9 mouse cellular contexts compared by ENCODE assay signal in genomic region chr8:120251411-120252035, GRCm38 (mm10). TPM values are rescaled to one million over a fixed set of nuclear protein-coding genes. Genes with fewer than 3 reads are reported as not detected.
DNase-seq lines count a peak whose midpoint lies in the region; ATAC-seq and TF ChIP-seq lines count a peak whose summit lies in the region.
"Had no signal": no experiment of that assay in that cellular context is flagged by ENCODE, and none has a peak within 500 bp of the region (broad histone marks: within the 10 kb centered on the region; RNA-seq: fewer than 3 reads in every experiment).

No protein-coding gene starts in this region.

- no peak overlapping the region for H3K4me2 ChIP-seq in heart, embryonic 12.5 days
- peak overlapping the region; percentile 46 for H3K4me2 ChIP-seq in lung, embryonic 14.5 days
- H3K4me2 ChIP-seq in liver, embryonic 11.5 days: no peak overlapping the region

- H3K27ac ChIP-seq in heart, embryonic 12.5 days (ENCODE audit: poor library complexity, severe bottlenecking): no peak overlapping the region
- H3K27ac ChIP-seq in lung, embryonic 14.5 days (ENCODE audit: low read depth): peak overlapping the region; percentile 80
- H3K27ac ChIP-seq in small intestine, adult 2 months (ENCODE audit: insufficient read depth, low read depth, low read length): peak overlapping the region; percentile 42
- H3K27ac ChIP-seq in liver, embryonic 11.5 days (ENCODE audit: low read depth, low read length): no peak overlapping the region

- no peak for TF ChIP-seq POLR2A in small intestine, adult 2 months (IDR thresholded peaks at IDR 0.05; ENCODE audit: low read depth, low read length)

- intact Hi-C loops in left cerebral cortex, postnatal 36 days (cut with DNase I): no loop called here

- no peak for TF ChIP-seq CTCF in lung, embryonic 14.5 days (IDR thresholded peaks at IDR 0.05; ENCODE audit: low read depth)
- no peak for TF ChIP-seq CTCF in small intestine, adult 2 months (IDR thresholded peaks at IDR 0.05; ENCODE audit: extremely low read depth, insufficient read length, insufficient replicate concordance, low read depth, low read length)

- H3K4me3 ChIP-seq in heart, embryonic 12.5 days: no peak overlapping the region
- no peak overlapping the region for H3K4me3 ChIP-seq in lung, embryonic 14.5 days (ENCODE audit: low read depth, low read length)
- H3K4me3 ChIP-seq in small intestine, adult 2 months (ENCODE audit: low read depth, low read length): no peak overlapping the region
- H3K4me3 ChIP-seq in liver, embryonic 11.5 days (ENCODE audit: low read depth, low read length): no peak overlapping the region

- ATAC-seq in heart, embryonic 12.5 days (ENCODE audit: insufficient number of reproducible peaks, low FRiP score): no peak
- ATAC-seq in lung, embryonic 14.5 days (ENCODE audit: insufficient read depth): peak; percentile 90
- ATAC-seq in liver, embryonic 11.5 days (replicated peaks; ENCODE audit: low FRiP score): no peak

- H3K36me3 ChIP-seq in heart, embryonic 12.5 days: no peaks in the 10 kb centered on the region
- H3K36me3 ChIP-seq in lung, embryonic 14.5 days (ENCODE audit: insufficient read depth): no peaks in the 10 kb centered on the region
- no peaks in the 10 kb centered on the region for H3K36me3 ChIP-seq in small intestine, adult 2 months (ENCODE audit: control insufficient read depth, insufficient read depth, low read length)
- H3K36me3 ChIP-seq in liver, embryonic 11.5 days (ENCODE audit: control insufficient read depth, insufficient read depth, low read length): no peaks in the 10 kb centered on the region

- DNase-seq in left cerebral cortex, postnatal 36 days (ENCODE audit: low spot score in 2 of 2): peak; percentile 57 to 60
- DNase-seq in left cerebral cortex, adult 9 months (ENCODE audit: low spot score in 2 of 2): no peak
- peak; percentile 94 for DNase-seq in lung, embryonic 14.5 days
- no peak for DNase-seq in layer of hippocampus, adult 11-12 months (ENCODE audit: low spot score)
- DNase-seq in c-Kit-positive CD71-positive TER-119-positive erythroid progenitor cells, embryonic 14.5 days (ENCODE audit: low spot score): no peak
- DNase-seq in liver, embryonic 11.5 days (ENCODE audit: low spot score): no peak
- DNase-seq: right cerebral cortex, postnatal 14 days had no signal

- WGBS in heart, embryonic 12.5 days: 68% methylated on average over 9 of the region's 9 CpGs
- WGBS in lung, embryonic 14.5 days: 32% methylated on average over 9 of the region's 9 CpGs
- 68% methylated on average over 9 of the region's 9 CpGs for WGBS in small intestine, adult 2 months
- 73% methylated on average over 9 of the region's 9 CpGs for WGBS in liver, embryonic 11.5 days

- H3K9ac ChIP-seq in heart, embryonic 12.5 days: 0 out of 2 replicates have a peak overlapping the region, but pooled peaks have one; percentile 23
- H3K9ac ChIP-seq in lung, embryonic 14.5 days: peak overlapping the region; percentile 23; the same call in 1 of the 2 replicates
- H3K9ac ChIP-seq in liver, embryonic 11.5 days (ENCODE audit: low read depth, low read length): no peak overlapping the region

- H3K4me1 ChIP-seq in heart, embryonic 12.5 days (replicated peaks): peaks cover 42% of the 10 kb centered on the region
- H3K4me1 ChIP-seq in lung, embryonic 14.5 days (ENCODE audit: insufficient read depth): peaks cover 42% of the 10 kb centered on the region
- no peaks in the 10 kb centered on the region for H3K4me1 ChIP-seq in small intestine, adult 2 months (ENCODE audit: control insufficient read depth, insufficient read depth, insufficient read length, low read length)
- H3K4me1 ChIP-seq in liver, embryonic 11.5 days (replicated peaks; ENCODE audit: control insufficient read depth, insufficient read depth, low read length): peaks cover 11% of the 10 kb centered on the region; the same call in 1 of the 2 replicates

- H3K27me3 ChIP-seq in heart, embryonic 12.5 days (replicated peaks): no peaks in the 10 kb centered on the region
- no peaks in the 10 kb centered on the region for H3K27me3 ChIP-seq in lung, embryonic 14.5 days (ENCODE audit: insufficient read depth, low read length)
- H3K27me3 ChIP-seq in small intestine, adult 2 months (ENCODE audit: control insufficient read depth, insufficient read depth, low read length): no peaks in the 10 kb centered on the region
- no peaks in the 10 kb centered on the region for H3K27me3 ChIP-seq in liver, embryonic 11.5 days (replicated peaks; ENCODE audit: control insufficient read depth, insufficient read depth, low read length)

- peaks cover 4% of the 10 kb centered on the region; the same call in 1 of the 2 replicates for H3K9me3 ChIP-seq in heart, embryonic 12.5 days (replicated peaks)
- no peaks in the 10 kb centered on the region for H3K9me3 ChIP-seq in lung, embryonic 14.5 days (ENCODE audit: low read depth, low read length)
- H3K9me3 ChIP-seq in liver, embryonic 11.5 days (ENCODE audit: control insufficient read depth, low read length): no peaks in the 10 kb centered on the region

RNA-seq across cellular contexts. Expression of gene Gse1, which starts 23.3 kb away (rescaled TPM):
- total RNA-seq in left cerebral cortex, postnatal 36 days (2021): 10 to 100 TPM; 64.1 to 87.6 TPM
- 14.0 and 15.3 TPM in 2 replicates for polyA plus RNA-seq in heart, embryonic 12.5 days (2016; fragmentation: Nextera tagmentation; extraction: Ambion mirVana)
- 12.7 and 14.3 TPM in 2 replicates for polyA plus RNA-seq in lung, embryonic 14.5 days (2014; fragmentation: Nextera tagmentation; extraction: Ambion mirVana)
- polyA plus RNA-seq in small intestine, adult 2 months (2012; rRNA removed): 29.6 and 55.9 TPM in 2 replicates
- polyA plus RNA-seq in liver, embryonic 11.5 days (2014; fragmentation: Nextera tagmentation; extraction: Ambion mirVana): 23.1 and 25.3 TPM in 2 replicates

Comparison
In these comparisons a context has a peak if more than half of its experiments do, and no peak if none do; other contexts are left out.
1. DNase-seq: peak in left cerebral cortex, postnatal 36 days (2 of 2) and lung, embryonic 14.5 days (single experiment); none in left cerebral cortex, adult 9 months (0 of 2), layer of hippocampus, adult 11-12 months (single experiment), c-Kit-positive CD71-positive TER-119-positive erythroid progenitor cells, embryonic 14.5 days (single experiment) and liver, embryonic 11.5 days (single experiment).
2. H3K27ac ChIP-seq: peak in lung, embryonic 14.5 days (single experiment) and small intestine, adult 2 months (single experiment); none in heart, embryonic 12.5 days (single experiment) and liver, embryonic 11.5 days (single experiment).